Mouse (Mus musculus): ENCODE data around the gene Gpi1.

DNA sequence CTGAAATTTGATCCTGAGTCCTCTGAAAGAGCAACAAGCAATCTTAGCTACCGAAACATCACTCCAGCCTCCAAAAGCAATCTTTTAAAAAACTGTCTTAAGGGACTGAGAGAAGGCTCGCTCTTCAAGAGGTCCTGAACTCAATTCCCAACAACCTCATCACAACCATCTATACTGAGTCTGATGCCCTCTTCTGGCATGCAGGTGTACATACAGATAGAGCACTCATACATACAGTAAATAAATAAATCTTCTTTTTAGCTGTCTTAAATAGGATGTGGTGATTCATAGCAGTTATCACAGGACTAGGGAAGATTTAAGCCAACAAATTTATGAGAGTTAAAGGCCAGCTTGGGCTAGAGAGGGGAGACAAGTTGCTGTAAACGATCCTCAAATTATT, 34.5 kb downstream of the Gpi1 start:
- TF ChIP-seq CTCF (IDR thresholded peaks at IDR 0.05; ENCODE audit: borderline replicate concordance, insufficient read depth, low read length) = no peak
- TF ChIP-seq POLR2A (IDR thresholded peaks at IDR 0.05; ENCODE audit: low read depth, low read length) = no peak

Data from embryonic fibroblast, embryonic 13.5 days (primary cell).